Mouse (Mus musculus): ENCODE measurements around the gene Clspn. TPM values are rescaled to one million over a fixed set of nuclear protein-coding genes. Genes with fewer than 3 reads are reported as not detected.

The Clspn gene
- polyA plus RNA-seq, 1 experiment from 2014 or later, result 17.2 TPM

DNA sequence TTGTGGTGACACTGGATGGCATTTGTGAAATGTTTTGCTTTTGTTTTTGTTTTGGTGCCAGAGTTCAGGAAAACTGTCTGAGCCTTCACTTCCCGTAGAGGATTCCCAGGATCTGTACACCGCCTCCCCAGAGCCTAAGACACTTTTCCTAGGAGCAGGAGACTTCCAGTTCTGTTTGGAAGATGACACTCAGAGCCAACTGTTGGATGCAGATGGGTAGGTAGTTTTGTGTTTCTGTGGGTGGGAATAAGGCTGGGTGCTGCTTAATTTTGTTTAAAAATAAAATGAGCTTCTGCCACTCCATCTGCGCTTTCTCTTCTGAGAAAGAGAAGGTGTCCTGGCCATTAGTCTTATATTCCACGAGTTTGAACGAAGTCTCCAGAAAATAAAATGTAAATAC, 19.5 kb downstream of the Clspn start:
- Histone ChIP-seq H3K27me3 (no peaks in the 10 kb centered on the region), H3K4me3 (replicated peaks) (no peak overlapping the region), H3K27ac (no peak overlapping the region), H3K9ac (replicated peaks) (no peak overlapping the region), H3K4me2 (replicated peaks) (no peak overlapping the region), H3K36me3 (peaks cover 71% of the 10 kb centered on the region), H3K9me3 (0 out of 2 replicates have a peak, but pooled peaks cover 3% of the 10 kb centered on the region), H3K4me1 (replicated peaks) (no peaks in the 10 kb centered on the region)
- ATAC-seq, result no peak
- WGBS, result 96% methylated on average over 5 of the region's 5 CpGs

DNA sequence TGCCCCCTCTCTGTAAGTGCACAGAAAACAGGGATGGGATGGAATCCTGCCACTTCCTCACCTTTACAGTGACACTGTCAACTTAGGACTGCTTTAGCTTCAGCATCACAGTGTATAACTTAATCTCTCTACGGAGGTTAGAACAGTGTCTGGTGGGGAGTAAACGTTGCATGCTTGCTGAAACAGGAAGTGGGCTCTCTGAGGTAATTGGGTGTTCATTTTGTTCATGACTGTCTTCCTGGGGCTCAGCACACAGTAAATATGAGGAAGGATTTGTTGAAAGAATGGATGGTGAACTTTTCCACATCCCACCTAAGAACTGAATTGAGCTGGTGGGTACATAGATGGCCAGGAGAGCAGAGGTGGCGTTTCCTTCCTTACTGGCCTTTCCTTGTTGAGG, 21.2 kb downstream of the Clspn start:
- Histone ChIP-seq H3K4me1 (replicated peaks) (no peaks in the 10 kb centered on the region), H3K4me3 (replicated peaks) (no peak overlapping the region), H3K36me3 (peaks cover 66% of the 10 kb centered on the region), H3K9ac (replicated peaks) (no peak overlapping the region), H3K9me3 (0 out of 2 replicates have a peak, but pooled peaks cover 3% of the 10 kb centered on the region), H3K27me3 (no peaks in the 10 kb centered on the region), H3K27ac (no peak overlapping the region), H3K4me2 (replicated peaks) (no peak overlapping the region)
- 96% methylated on average over 3 of the region's 3 CpGs for WGBS
- ATAC-seq, result no peak

DNA sequence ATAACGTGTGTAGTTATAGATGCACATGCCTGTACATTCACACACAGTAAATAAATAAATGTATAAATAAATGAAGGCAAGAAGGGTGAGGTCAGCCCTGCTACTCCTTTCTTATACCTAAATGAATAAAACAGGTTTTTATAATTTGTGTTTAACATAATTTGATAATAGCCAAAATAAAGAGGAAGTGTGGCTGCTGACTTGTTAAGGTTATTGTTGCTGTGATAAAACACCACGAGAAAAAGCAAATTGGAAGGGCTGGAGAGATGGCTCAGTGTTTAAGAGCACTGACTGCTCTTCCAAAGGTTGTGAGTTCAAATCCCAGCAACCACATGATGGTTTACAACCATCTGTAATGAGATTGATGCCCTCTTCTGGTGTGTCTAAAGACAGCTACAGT, 22.3 kb downstream of the Clspn start:
- no peak for ATAC-seq
- Histone ChIP-seq H3K9ac (replicated peaks) (no peak overlapping the region), H3K9me3 (0 out of 2 replicates have a peak, but pooled peaks cover 3% of the 10 kb centered on the region), H3K4me2 (replicated peaks) (no peak overlapping the region), H3K27ac (no peak overlapping the region), H3K27me3 (no peaks in the 10 kb centered on the region), H3K4me3 (replicated peaks) (no peak overlapping the region), H3K36me3 (peaks cover 58% of the 10 kb centered on the region), H3K4me1 (replicated peaks) (no peaks in the 10 kb centered on the region)
- 95% methylated on average over 2 of the region's 2 CpGs for WGBS

DNA sequence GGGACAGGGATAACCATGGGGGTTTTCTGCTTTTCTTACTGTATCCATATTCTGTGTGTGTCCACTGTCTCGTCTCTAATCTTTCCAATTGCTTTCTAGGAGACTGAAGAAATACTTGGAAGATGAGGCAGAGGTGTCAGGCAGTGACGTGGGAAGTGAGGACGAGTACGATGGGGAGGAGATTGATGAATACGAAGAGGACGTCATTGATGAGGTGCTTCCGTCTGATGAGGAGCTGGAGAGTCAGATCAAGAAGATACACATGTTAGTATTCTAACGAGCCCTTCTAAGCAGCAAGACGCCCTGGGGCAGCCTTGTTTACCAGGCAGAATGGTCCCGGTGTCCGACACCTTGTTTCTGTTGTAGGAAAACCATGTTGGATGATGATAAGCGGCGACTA, 29.0 kb downstream of the Clspn start:
- Histone ChIP-seq H3K27ac (no peak overlapping the region), H3K9ac (replicated peaks) (no peak overlapping the region), H3K4me2 (replicated peaks) (no peak overlapping the region), H3K9me3 (no peaks in the 10 kb centered on the region), H3K36me3 (peaks cover 49% of the 10 kb centered on the region), H3K27me3 (no peaks in the 10 kb centered on the region), H3K4me3 (replicated peaks) (no peak overlapping the region), H3K4me1 (replicated peaks) (no peaks in the 10 kb centered on the region)
- ATAC-seq, result no peak
- WGBS, result 96% methylated on average over 13 of the region's 13 CpGs

DNA sequence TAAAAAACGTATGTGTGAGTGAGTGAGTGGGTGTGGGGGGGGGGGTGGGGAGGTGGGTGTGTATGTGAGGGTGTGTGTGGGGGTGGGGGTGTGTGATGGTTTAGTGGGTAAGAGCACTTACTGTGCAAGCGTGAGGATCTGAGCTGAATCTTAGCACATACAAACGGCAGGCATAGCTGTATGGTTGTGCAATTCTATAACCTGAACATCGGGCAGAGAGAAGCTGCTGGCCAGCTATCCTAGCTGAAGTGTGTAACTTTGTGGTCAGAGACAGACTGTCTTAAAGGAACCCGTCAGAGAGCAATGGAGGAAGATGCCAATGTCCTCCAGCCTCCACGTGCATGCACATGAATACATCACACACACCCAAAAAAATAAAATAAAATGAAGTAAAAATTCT, 35.3 kb downstream of the Clspn start:
- Histone ChIP-seq H3K27me3 (peaks cover 4% of the 10 kb centered on the region; the same call in 1 of the 2 replicates), H3K9me3 (no peaks in the 10 kb centered on the region), H3K9ac (replicated peaks) (no peak overlapping the region), H3K4me2 (replicated peaks) (no peak overlapping the region), H3K36me3 (peaks cover 24% of the 10 kb centered on the region), H3K27ac (no peak overlapping the region), H3K4me3 (replicated peaks) (no peak overlapping the region), H3K4me1 (replicated peaks) (no peaks in the 10 kb centered on the region)
- WGBS, result 90% methylated on average over 6 of the region's 6 CpGs
- no peak for ATAC-seq

DNA sequence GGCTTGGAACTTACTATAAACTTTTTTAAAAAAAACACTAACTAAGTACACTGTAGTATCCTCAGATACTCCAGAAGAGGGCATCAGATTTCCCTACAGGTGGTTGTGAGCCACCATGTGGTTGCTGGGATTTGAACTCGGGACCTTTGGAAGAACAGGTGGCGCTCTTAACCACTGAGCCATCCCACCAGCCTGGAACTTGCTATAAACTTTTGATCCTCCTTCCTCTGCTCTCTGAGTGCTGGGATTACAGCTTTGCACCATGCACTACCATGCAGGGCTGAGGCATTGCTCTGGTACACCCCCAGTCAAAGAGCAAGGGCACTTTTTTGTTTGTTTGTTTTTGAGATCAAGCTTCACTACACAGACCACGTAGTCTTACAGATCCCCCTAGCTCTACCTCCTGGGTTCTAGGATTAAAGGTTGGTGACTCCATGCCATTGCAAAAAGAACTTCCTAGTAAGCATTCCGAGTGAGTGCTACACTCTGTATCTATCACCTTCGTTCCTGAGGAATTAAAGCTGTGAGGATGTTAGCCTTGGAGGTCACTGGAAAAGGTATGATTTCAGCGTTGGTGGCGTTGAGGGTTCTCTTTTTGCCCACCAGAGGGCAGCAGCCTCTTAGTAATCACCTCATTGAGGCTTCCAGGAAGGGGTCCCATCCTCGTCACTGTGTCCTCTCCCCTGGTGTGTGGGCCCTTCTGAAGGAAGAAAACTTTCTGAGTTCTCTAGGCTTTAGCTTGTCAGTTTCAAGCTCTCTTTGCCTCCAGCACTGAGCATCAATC, 43.4 kb downstream of the Clspn start:
- peak; percentile 29; the same call in 1 of the 2 replicates for ATAC-seq
- no peak overlapping the region for H3K4me3 ChIP-seq (replicated peaks)
- peaks cover 66% of the 10 kb centered on the region for H3K27me3 ChIP-seq
- WGBS, result 32% methylated on average over 8 of the region's 8 CpGs
- H3K9ac ChIP-seq (replicated peaks), result no peak overlapping the region
- peaks cover 29% of the 10 kb centered on the region for H3K4me1 ChIP-seq (replicated peaks)
- no peaks in the 10 kb centered on the region for H3K36me3 ChIP-seq
- no peak overlapping the region for H3K27ac ChIP-seq
- no peaks in the 10 kb centered on the region for H3K9me3 ChIP-seq
- no peak overlapping the region for H3K4me2 ChIP-seq (replicated peaks)

DNA sequence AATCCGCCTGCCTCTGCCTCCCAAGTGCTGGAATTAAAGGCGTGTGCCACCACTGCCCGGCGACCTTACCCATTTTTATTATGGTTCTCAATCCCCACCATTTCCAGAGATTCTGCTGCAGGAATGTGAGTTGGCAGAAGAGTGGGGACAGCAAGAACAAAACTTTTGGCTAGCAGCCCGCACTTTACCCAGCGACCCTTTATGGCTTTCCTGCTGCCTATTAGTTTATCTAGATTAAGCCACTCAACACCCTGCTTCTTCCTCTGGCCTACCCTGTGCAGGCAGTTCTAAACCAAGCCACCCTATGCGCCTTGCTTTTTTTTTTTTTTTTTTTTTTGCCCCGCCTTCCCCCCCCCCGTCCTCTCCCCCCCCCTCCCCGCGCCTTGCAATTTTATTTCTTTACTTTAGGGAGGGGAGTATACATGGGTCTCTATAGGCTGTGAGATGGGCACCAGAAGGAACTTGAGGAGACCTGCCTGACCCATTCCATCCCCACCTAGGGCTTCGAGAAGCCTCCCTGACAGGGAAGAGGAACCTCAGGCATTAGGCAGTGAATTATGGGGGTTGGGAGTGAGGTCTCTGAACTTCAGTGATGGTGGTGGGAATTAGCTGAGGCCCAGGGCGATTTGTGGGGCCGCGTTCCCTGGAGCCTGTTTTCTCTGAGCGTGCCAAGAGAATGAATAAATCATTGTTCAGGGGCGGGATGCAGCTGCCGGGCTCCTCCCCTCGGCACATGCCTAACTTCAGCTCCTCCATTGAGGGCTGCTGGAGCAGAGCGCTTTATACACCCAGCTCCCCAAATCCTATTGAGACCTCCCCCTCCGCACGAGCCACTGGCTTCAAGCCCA, 45.1 kb downstream of the Clspn start:
- WGBS, result 20% methylated on average over 19 of the region's 22 CpGs
- H3K27me3 ChIP-seq, result peaks cover 82% of the 10 kb centered on the region
- no peaks in the 10 kb centered on the region for H3K36me3 ChIP-seq
- 0 out of 2 replicates have a peak overlapping the region, but pooled peaks have one; percentile 17 for H3K27ac ChIP-seq
- H3K9ac ChIP-seq (replicated peaks), result no peak overlapping the region
- peak overlapping the region; percentile 42 for H3K4me2 ChIP-seq (replicated peaks)
- H3K9me3 ChIP-seq, result no peaks in the 10 kb centered on the region
- no peak overlapping the region for H3K4me3 ChIP-seq (replicated peaks)
- peaks cover 29% of the 10 kb centered on the region for H3K4me1 ChIP-seq (replicated peaks)
- ATAC-seq, result peak; percentile 93

DNA sequence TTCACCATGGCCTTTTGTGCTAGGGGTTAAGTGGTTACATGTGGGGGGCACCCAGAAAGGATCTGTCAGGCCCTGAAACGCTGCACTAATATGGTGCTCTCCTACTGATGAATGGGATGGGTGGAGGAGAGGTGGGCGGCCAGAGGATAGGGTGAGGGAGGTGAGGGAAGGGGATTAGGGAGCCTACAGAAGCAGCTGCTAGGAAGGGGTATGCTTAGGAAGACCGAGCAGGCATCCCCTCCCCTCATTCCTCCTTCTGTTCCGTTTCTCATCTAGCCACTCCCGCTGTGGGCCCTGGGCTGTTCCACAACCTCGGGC, 45.7 kb downstream of the Clspn start:
- Histone ChIP-seq H3K27me3 (peaks cover 84% of the 10 kb centered on the region), H3K9ac (replicated peaks) (no peak overlapping the region), H3K27ac (0 out of 2 replicates have a peak overlapping the region, but pooled peaks have one; percentile 17), H3K36me3 (no peaks in the 10 kb centered on the region), H3K4me2 (replicated peaks) (peak overlapping the region; percentile 42), H3K4me3 (replicated peaks) (no peak overlapping the region), H3K9me3 (no peaks in the 10 kb centered on the region), H3K4me1 (replicated peaks) (peaks cover 29% of the 10 kb centered on the region)
- peak; percentile 88; the same call in 1 of the 2 replicates for ATAC-seq
- 0% methylated on average over 6 of the region's 6 CpGs for WGBS

DNA sequence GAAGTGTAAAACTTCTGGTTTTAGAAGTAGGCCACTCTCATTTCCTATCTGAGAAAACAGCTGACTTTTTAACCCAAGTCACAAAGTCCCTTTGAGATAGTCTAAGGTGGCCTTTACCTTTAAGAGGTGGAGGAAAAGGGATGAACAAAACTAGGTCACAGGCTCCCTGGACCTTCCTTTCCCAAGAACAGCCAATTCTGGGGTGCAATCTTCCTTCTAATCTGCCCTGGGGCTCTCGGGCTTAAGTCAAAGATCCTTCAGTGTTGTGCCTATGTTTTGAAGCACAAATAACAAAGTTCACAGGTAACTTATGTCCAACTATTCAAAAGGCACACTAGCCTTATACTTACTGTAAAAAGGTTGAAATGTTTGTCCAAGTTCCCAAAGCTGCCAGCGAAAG, 47.4 kb downstream of the Clspn start:
- no peak for ATAC-seq
- 79% methylated on average over 2 of the region's 2 CpGs for WGBS
- no peaks in the 10 kb centered on the region for H3K36me3 ChIP-seq
- no peak overlapping the region for H3K9ac ChIP-seq (replicated peaks)
- H3K4me1 ChIP-seq (replicated peaks), result peaks cover 23% of the 10 kb centered on the region
- H3K27me3 ChIP-seq, result peaks cover 81% of the 10 kb centered on the region
- H3K9me3 ChIP-seq, result no peaks in the 10 kb centered on the region
- no peak overlapping the region for H3K4me2 ChIP-seq (replicated peaks)
- no peak overlapping the region for H3K4me3 ChIP-seq (replicated peaks)
- H3K27ac ChIP-seq, result no peak overlapping the region

DNA sequence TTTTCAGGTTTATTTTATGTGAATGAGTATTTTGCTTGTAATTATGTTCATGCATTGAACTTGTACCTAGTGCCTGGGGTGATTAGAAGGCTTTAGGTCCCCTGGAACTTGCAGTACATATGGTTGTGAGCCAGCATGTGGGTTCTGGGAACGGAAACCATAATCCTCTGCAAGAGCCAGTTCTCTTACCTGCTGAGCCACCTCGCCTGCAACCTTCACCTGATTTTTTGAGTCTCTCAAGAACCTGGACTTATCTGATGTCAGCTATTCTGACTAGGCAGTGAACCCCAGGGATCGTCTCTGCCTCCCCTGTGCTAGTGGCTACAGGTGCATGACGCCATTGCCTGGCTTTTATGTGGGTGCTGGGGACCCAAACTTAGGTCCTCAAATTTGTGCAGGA, 49.0 kb downstream of the Clspn start:
- Histone ChIP-seq H3K4me1 (replicated peaks) (peaks cover 19% of the 10 kb centered on the region), H3K9ac (replicated peaks) (no peak overlapping the region), H3K4me3 (replicated peaks) (no peak overlapping the region), H3K4me2 (replicated peaks) (no peak overlapping the region), H3K27ac (no peak overlapping the region), H3K36me3 (no peaks in the 10 kb centered on the region), H3K9me3 (no peaks in the 10 kb centered on the region), H3K27me3 (peaks cover 78% of the 10 kb centered on the region)
- 77% methylated on average over 4 of the region's 4 CpGs for WGBS
- no peak for ATAC-seq

DNA sequence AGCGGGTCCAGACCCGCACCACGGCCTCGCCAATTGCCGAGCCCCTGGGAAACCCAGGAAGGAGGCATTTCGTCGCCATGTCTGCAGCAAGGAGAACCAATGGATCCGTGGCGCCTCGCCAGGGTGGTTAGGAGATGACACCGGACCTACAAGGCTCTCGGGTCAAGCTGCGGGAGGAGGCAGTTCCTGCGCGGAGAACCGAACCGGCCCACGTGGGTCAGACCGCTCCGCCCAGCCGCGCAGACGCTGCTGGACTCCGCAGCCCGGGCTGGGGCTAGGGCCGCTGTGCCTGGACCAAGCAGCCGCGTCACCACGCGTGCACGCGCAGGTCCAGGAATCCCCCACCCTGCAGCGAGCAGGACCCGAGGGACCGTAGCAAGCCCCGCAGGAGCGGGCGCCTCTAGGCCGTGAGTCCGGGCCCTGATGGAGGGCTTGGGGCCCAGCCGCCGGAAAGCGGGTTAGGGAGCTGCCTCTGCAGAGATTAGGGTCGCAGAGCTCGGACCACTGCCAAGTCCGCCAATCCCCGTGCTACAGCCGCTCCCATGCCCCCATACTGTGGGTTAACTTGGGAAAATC, 53.0 kb downstream of the Clspn start, which contains the start of gene 5730409E04Rik:
Gene 5730409E04Rik (plus strand): TSS at position 213 of the 576 bp plus-strand sequence.
- Histone ChIP-seq H3K9ac (replicated peaks) (peak within 1 kb of the TSS; percentile 80), H3K9me3 (no peaks in the 10 kb centered on the region), H3K4me1 (replicated peaks) (peaks cover 6% of the 10 kb centered on the region; the same call in 1 of the 2 replicates), H3K4me2 (replicated peaks) (peak within 1 kb of the TSS; percentile 77), H3K36me3 (0 out of 2 replicates have a peak, but pooled peaks cover 3% of the 10 kb centered on the region), H3K27ac (peak within 1 kb of the TSS; percentile 47; the same call in 1 of the 2 replicates), H3K27me3 (peaks cover 88% of the 10 kb centered on the region), H3K4me3 (replicated peaks) (peak within 1 kb of the TSS; percentile 56)
- ATAC-seq, result peak; percentile 93
- 2% methylated on average over 48 of the region's 48 CpGs for WGBS

DNA sequence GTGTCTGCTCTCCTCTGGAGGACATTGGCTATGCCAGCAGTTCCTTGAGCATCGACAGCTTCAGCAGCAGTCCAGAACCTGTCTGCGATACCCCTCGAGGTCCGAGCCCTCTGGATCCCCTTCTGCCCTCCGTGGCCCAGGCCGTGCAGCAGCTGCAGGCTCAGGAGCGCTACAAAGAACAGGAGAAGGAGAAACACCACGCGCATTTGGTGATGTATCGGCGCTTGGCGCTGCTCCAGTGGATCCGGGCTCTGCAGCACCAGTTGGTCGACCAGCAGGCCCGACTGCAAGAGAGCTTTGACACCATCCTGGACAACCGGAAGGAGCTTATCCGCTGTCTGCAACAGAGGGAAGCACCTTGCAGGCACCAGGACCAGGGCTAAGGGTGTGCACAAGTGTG, 55.3 kb downstream of the Clspn start:
- H3K9me3 ChIP-seq, result no peaks in the 10 kb centered on the region
- 91% methylated on average over 17 of the region's 17 CpGs for WGBS
- 0 out of 2 replicates have a peak, but pooled peaks cover 3% of the 10 kb centered on the region for H3K36me3 ChIP-seq
- peaks cover 6% of the 10 kb centered on the region; the same call in 1 of the 2 replicates for H3K4me1 ChIP-seq (replicated peaks)
- H3K27ac ChIP-seq, result no peak overlapping the region
- no peak overlapping the region for H3K9ac ChIP-seq (replicated peaks)
- H3K4me3 ChIP-seq (replicated peaks), result no peak overlapping the region
- no peak overlapping the region for H3K4me2 ChIP-seq (replicated peaks)
- peaks cover 88% of the 10 kb centered on the region for H3K27me3 ChIP-seq
- ATAC-seq, result no peak
